ENCODE assay signal across 13 mouse cellular contexts in genomic region chr14:88384553-88384952, GRCm38 (mm10).
"Had no signal": no experiment of that assay in that cellular context is flagged by ENCODE, and none has a peak within 500 bp of the region (broad histone marks: within the 10 kb centered on the region; RNA-seq: fewer than 3 reads in every experiment).

No protein-coding gene starts in this region.

- DNase-seq: kidney, postnatal 4 days; lung, adult 2 months; lung, postnatal 36 days; thymus, adult 18-20 months; thymus, postnatal 14 days had no signal

- H3K4me3 ChIP-seq: layer of hippocampus, adult 2 months; limb, embryonic 10.5 days; liver, embryonic 15.5 days; midbrain, embryonic 13.5 days; neural tube, embryonic 12.5 days had no signal

- H3K27ac ChIP-seq: kidney, postnatal 0 days; layer of hippocampus, adult 2 months; limb, embryonic 10.5 days; liver, embryonic 15.5 days; midbrain, embryonic 13.5 days; neural tube, embryonic 12.5 days had no signal

- H3K9ac ChIP-seq: liver, embryonic 15.5 days; midbrain, embryonic 13.5 days; neural tube, embryonic 12.5 days had no signal

- H3K27me3 ChIP-seq: liver, embryonic 15.5 days; midbrain, embryonic 13.5 days; neural tube, embryonic 12.5 days had no signal

- ATAC-seq: lung, postnatal 0 days; midbrain, embryonic 13.5 days had no signal

- H3K4me1 ChIP-seq: limb, embryonic 10.5 days; liver, embryonic 15.5 days; midbrain, embryonic 13.5 days; neural tube, embryonic 12.5 days had no signal

- H3K9me3 ChIP-seq: limb, embryonic 10.5 days; liver, embryonic 15.5 days; midbrain, embryonic 13.5 days; neural tube, embryonic 12.5 days had no signal

- H3K4me2 ChIP-seq: liver, embryonic 11.5 days; liver, embryonic 15.5 days; midbrain, embryonic 13.5 days; neural tube, embryonic 12.5 days had no signal

- H3K36me3 ChIP-seq: limb, embryonic 10.5 days; liver, embryonic 15.5 days; midbrain, embryonic 13.5 days; neural tube, embryonic 12.5 days had no signal
